Mouse (Mus musculus) heart, embryonic 13.5 days (tissue): ENCODE results near the gene Ttyh2. TPM values are rescaled to one million over a fixed set of nuclear protein-coding genes. Genes with fewer than 3 reads are reported as not detected.

Experiments
- ATAC-seq: fragments of 200-750 bp; cut with Nextera tagmentation; 2 replicates; pipeline ENCODE4 v1.8.0; 2017; ENCODE audit warnings: moderate TSS enrichment; ENCODE audit not compliant: insufficient number of reproducible peaks, low FRiP score, low TSS enrichment; ENCODE audit errors: extremely low read depth
- H3K27ac ChIP-seq: fragments of 300-500 bp; sonication (generic); replicated peaks from 2 replicates; pipeline ENCODE4 v1.5.1; 2015; ENCODE audit warnings: moderate library complexity, mild to moderate bottlenecking, inconsistent platforms
- H3K27me3 ChIP-seq: fragments of 300-500 bp; sonication (generic); replicated peaks from 2 replicates; pipeline ENCODE4 v1.6.1; 2015; ENCODE audit warnings: mild to moderate bottlenecking, inconsistent platforms
- H3K36me3 ChIP-seq: fragments of 300-500 bp; sonication (generic); 2 replicates; pipeline ENCODE4 v1.6.1; 2015; ENCODE audit warnings: mild to moderate bottlenecking, inconsistent platforms
- H3K4me1 ChIP-seq: fragments of 300-500 bp; sonication (generic); 2 replicates; pipeline ENCODE4 v1.6.1; 2015; ENCODE audit warnings: inconsistent platforms
- H3K4me2 ChIP-seq: fragments of 300-500 bp; sonication (generic); 2 replicates; pipeline ENCODE4 v1.6.1; 2015; ENCODE audit warnings: inconsistent platforms, mild to moderate bottlenecking, moderate library complexity
- H3K4me3 ChIP-seq: fragments of 300-500 bp; sonication (generic); 2 replicates; pipeline ENCODE4 v1.5.1; 2015; ENCODE audit warnings: moderate library complexity, mild to moderate bottlenecking, inconsistent platforms
- H3K9ac ChIP-seq: fragments of 300-500 bp; sonication (generic); 2 replicates; pipeline ENCODE4 v1.6.1; 2015; ENCODE audit warnings: inconsistent platforms, mild to moderate bottlenecking, moderate library complexity
- H3K9me3 ChIP-seq: fragments of 300-500 bp; sonication (generic); 2 replicates; pipeline ENCODE4 v1.6.1; 2016; ENCODE audit warnings: inconsistent platforms
- WGBS: fragments of 180-500 bp; shearing (Covaris S2); methylation state at CpG from one replicate; pipeline ENCODE4 v1.1.7; 2015; ENCODE audit warnings: mixed read lengths; 5-methylcytosine and 5-hydroxymethylcytosine counted together
- polyA plus RNA-seq: library from polyadenylated mRNA; unstranded; fragments of >200 nt; fragmentation: Nextera tagmentation; extraction: Ambion mirVana; gene quantifications from 2 replicates; pipeline ENCODE4 v1.2.1, GENCODE M21; 2015

Gene Ttyh2
- polyA plus RNA-seq, 1 experiment from 2014 or later: 7.5 TPM

DNA sequence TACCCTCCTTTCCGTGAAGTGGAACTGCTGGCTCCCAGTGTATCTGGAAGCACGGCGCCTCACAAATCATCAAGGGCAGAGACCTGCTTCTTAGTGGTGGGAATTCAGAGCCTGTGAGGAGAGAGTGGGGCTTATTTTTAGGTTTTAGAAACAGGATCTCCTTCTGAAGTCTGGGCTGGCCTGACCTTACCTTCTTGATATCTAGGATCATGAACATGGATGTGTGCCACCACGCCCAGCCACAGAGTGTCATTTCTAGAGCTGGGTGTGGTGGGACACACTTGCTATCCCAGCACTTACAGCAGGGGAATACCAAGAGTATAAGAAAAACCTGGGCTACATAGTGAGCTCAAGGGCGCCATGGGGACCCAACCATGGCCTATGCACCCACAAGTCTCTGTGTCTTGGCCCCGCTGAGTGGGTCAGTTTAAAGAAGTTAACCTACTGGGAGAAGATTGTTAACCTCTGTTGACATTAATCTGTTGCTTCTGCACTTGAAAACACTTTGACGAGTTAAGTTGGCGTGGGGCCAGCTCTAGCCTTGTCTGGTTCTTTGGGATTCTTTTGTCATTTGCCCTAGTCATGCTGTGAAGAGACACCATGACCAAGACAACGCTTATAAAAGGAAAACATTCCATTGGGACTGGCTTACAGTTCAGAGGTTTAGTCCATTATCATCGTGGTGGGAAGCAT lies 7.9 kb downstream of the Ttyh2 start:
- Histone ChIP-seq H3K4me2 (no peak overlapping the region), H3K4me1 (peaks cover 45% of the 10 kb centered on the region), H3K9ac (no peak overlapping the region), H3K27me3 (no peaks in the 10 kb centered on the region), H3K27ac (no peak overlapping the region), H3K9me3 (no peaks in the 10 kb centered on the region), H3K4me3 (no peak overlapping the region), H3K36me3 (no peaks in the 10 kb centered on the region)
- no peak for ATAC-seq
- 83% methylated on average over 10 of the region's 10 CpGs for WGBS

DNA sequence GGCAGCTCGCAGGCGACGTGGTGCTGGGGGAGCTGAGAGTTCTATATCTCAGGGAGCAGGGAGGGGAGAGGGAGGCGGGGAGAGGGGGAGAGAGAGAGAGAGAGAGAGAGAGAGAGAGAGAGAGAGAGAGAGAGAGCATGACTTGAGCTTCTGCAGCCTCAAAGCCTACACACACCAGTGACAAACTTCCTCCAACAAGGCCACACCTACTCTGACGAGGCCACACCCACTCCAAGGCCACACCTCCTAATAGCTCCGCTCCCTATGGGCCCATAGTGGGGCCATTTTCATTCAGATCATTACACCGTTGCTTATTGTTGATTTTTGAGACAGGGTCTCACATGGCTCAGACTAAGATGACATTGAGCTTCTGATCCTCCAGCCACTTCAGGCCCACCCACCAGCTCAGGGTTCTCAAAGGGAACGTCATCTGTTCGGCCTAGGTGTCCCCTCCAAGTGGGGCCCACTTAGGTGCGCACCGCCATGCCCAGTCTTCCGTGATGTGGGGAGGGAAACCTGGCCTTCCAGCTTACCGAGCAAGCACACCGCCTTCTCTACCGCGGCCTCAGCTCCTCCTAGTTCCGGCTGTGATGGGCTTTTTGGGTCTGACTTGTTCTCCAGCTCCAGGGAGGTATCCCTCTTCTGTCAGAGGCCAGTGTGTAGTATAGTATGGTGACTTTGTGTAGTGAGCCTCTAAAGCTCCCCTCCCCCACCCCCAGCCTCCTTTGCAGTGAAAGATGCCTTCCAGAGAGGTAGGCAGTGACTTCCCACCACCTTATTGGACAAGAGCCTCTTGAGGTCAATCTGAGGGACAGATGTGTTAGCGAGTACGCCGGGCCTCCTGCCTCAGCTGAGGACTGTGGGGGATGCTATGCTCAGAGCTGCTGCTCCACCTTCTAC lies 8.7 kb downstream of the Ttyh2 start:
- peaks cover 43% of the 10 kb centered on the region for H3K4me1 ChIP-seq
- 64% methylated on average over 20 of the region's 20 CpGs for WGBS
- ATAC-seq: no peak
- no peaks in the 10 kb centered on the region for H3K27me3 ChIP-seq
- no peak overlapping the region for H3K4me3 ChIP-seq
- H3K9ac ChIP-seq: peak overlapping the region; percentile 24; the same call in 1 of the 2 replicates
- no peaks in the 10 kb centered on the region for H3K36me3 ChIP-seq
- no peak overlapping the region for H3K27ac ChIP-seq
- H3K4me2 ChIP-seq: no peak overlapping the region
- no peaks in the 10 kb centered on the region for H3K9me3 ChIP-seq

DNA sequence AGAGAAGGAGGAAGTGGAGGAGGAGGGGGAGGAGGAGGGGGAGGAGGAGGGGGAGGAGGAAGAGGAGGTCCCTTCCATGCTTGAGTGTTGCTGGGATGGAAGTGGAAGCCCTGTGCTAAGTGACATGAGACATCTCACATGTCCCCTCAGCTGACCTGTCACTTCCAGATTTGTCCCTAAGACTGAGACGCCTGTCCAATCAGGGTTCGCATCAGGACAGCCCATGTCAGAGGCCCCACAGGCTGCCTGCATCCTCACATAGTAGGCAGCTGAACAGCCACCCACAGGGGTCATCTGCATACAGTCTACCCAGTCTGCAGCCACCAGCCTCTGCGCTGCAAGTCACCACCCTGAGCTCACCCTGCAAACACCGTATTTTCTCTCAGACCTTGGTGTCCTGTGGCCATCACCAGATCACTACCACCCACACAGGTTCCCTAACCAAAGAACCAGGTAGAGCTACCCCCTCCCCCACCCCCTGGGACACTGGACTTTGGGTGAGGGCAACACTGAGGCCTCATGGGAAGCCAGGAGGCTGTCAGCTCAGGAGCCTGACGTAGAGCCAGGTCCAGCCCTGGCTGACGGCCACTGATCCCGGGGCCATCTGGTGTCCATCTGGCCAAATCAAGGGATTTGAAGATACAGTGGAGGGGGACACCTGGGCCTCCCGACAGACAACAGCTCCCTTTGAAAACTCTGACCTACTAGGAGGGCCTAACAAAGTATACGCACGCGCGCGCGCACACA lies 9.6 kb downstream of the Ttyh2 start:
- H3K27me3 ChIP-seq: no peaks in the 10 kb centered on the region
- H3K36me3 ChIP-seq: no peaks in the 10 kb centered on the region
- peak overlapping the region; percentile 24; the same call in 1 of the 2 replicates for H3K9ac ChIP-seq
- H3K4me2 ChIP-seq: no peak overlapping the region
- no peaks in the 10 kb centered on the region for H3K9me3 ChIP-seq
- peaks cover 35% of the 10 kb centered on the region for H3K4me1 ChIP-seq
- ATAC-seq: no peak
- H3K4me3 ChIP-seq: no peak overlapping the region
- H3K27ac ChIP-seq: peak overlapping the region; percentile 15; the same call in 1 of the 2 replicates
- WGBS: 59% methylated on average over 14 of the region's 14 CpGs

DNA sequence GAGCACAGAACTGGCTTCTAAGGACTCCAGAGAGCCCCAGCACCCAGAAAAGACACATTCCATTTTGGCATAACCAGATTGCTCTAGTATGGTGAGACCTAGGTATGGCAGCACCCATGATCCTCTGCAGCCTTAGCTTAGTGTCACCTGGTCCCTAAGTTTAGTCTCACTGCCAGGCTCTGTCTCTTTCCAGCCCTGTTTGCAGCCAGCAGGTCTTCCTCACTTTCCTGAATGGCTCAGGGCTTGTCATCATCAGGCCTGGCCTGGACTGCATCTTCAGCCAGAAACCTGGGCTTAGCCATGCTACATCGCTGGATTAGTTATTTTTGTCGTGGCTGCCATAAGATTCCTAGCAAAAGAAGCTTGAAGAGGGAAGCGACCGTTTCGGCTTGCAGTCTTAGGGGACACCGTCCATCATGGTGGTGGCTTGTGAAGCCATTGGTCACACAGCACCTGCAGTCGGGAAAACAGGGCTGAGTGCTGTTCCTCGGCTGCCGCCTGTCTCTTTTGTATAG lies 10.4 kb downstream of the Ttyh2 start:
- no peak for ATAC-seq
- Histone ChIP-seq H3K9me3 (no peaks in the 10 kb centered on the region), H3K4me2 (no peak overlapping the region), H3K4me3 (no peak overlapping the region), H3K27ac (no peak overlapping the region), H3K27me3 (no peaks in the 10 kb centered on the region), H3K9ac (no peak overlapping the region), H3K4me1 (peaks cover 27% of the 10 kb centered on the region), H3K36me3 (no peaks in the 10 kb centered on the region)
- 65% methylated on average over 9 of the region's 9 CpGs for WGBS

DNA sequence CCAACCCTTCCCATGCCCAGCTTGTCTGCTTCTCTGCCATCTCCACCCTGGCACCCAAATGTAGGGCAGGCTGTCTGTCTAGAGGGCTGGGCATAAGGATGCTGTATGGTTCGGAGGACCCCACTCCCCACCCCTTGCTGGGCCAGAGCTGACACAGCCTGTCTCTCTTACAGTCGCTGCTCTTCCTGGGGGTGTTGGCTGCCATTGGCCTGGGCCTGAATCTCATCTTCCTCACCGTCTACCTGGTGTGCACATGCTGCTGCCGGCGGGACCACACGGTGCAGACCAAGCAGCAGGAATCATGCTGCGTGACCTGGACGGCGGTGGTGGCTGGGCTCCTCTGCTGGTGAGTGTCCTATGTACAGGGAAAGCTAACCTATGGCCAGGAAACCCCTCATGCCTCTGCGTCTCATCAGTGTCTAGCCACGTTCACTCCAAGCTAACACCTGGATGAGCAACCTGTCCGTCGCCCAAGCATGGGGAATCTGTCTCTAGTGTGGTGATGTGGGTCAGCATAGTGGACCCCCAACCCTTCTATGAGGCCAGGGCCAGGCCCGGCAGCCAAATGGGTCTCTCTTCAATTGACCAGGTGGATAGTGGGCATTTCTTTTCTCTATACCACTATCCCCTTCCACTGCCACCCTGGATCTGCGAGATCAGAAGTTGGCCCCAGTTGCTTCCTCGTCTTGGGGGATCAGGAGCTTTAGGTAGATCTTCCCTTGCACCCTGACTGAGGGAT lies 11.2 kb downstream of the Ttyh2 start:
- no peak for ATAC-seq
- Histone ChIP-seq H3K27ac (no peak overlapping the region), H3K4me2 (no peak overlapping the region), H3K27me3 (no peaks in the 10 kb centered on the region), H3K4me3 (no peak overlapping the region), H3K9ac (no peak overlapping the region), H3K36me3 (no peaks in the 10 kb centered on the region), H3K4me1 (peaks cover 21% of the 10 kb centered on the region), H3K9me3 (no peaks in the 10 kb centered on the region)
- 86% methylated on average over 16 of the region's 16 CpGs for WGBS

DNA sequence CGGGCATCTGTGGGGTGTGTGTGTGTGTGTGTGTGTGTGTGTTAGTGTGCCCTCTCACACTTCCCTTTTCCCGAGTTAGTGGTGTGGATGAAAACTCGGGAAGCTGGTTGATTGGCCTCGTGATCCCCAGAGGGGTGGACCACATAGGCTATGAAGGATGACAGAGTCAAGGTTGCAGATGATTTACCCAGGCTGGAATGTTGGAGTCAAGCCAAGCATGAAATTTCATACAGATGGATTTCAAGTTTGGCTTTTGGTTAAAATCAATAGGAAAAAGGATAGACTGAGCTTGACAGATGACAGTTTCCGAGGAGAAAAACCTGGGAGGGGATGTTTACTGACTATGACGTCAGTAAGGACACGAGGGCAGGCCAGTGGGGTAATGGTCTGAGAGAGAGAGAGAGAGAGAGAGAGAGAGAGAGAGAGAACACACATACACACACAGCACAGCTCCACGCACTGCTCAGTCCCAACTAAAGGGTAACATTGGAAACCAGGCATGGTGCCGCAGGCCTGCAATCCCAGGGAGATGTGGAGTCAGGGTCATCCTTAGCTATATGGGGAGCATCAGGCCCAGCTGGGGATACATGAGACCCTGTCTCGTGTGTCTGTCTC lies 12.4 kb downstream of the Ttyh2 start:
- Histone ChIP-seq H3K9ac (no peak overlapping the region), H3K27me3 (no peaks in the 10 kb centered on the region), H3K9me3 (no peaks in the 10 kb centered on the region), H3K4me3 (no peak overlapping the region), H3K27ac (no peak overlapping the region), H3K4me1 (peaks cover 25% of the 10 kb centered on the region), H3K36me3 (no peaks in the 10 kb centered on the region), H3K4me2 (no peak overlapping the region)
- 53% methylated on average over 10 of the region's 10 CpGs for WGBS
- no peak for ATAC-seq

DNA sequence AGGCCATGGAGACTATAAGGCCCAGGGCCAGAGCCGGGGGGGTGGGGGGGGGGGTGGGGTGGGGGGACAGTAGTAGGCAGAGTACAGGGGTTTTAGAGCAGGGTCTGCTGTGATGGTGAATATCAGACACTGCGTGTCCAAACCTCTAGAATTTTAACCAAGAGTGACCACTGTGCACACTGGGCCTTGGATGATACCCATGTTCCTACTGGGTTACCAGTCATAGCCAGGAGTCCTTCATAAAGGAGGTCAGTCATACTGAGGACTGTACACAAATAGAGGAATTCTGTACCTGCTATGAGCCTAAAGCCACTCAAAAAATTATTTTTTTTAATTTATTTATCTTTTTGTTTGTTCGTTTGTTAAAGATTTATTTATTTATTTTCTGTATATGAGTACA lies 13.5 kb downstream of the Ttyh2 start:
- no peak overlapping the region for H3K9ac ChIP-seq
- 78% methylated on average over 3 of the region's 3 CpGs for WGBS
- H3K4me3 ChIP-seq: no peak overlapping the region
- no peak overlapping the region for H3K27ac ChIP-seq
- ATAC-seq: no peak
- no peaks in the 10 kb centered on the region for H3K27me3 ChIP-seq
- no peaks in the 10 kb centered on the region for H3K9me3 ChIP-seq
- H3K4me1 ChIP-seq: peaks cover 25% of the 10 kb centered on the region
- no peak overlapping the region for H3K4me2 ChIP-seq
- no peaks in the 10 kb centered on the region for H3K36me3 ChIP-seq

DNA sequence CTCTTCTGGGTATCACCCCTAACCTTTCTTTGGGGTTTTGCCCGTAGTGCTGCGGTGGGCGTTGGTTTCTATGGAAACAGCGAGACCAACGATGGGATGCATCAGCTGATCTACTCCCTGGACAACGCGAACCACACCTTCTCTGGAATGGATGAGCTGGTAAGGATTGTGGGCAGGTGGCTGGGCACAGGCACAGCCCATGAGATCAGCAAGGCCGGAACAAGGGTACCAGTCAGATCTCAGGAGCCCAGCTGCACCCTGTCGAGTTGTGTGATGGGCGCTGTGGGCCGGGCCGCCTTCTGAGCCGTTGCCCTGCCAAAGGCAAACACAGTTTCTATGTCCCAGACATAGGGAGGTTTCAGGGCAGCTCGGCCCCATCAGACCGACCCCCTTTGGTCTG lies 15.0 kb downstream of the Ttyh2 start:
- no peak overlapping the region for H3K4me3 ChIP-seq
- H3K27ac ChIP-seq: no peak overlapping the region
- ATAC-seq: no peak
- WGBS: 85% methylated on average over 15 of the region's 15 CpGs
- no peaks in the 10 kb centered on the region for H3K36me3 ChIP-seq
- peaks cover 12% of the 10 kb centered on the region for H3K4me1 ChIP-seq
- H3K9ac ChIP-seq: no peak overlapping the region
- H3K4me2 ChIP-seq: no peak overlapping the region
- no peaks in the 10 kb centered on the region for H3K27me3 ChIP-seq
- H3K9me3 ChIP-seq: no peaks in the 10 kb centered on the region

DNA sequence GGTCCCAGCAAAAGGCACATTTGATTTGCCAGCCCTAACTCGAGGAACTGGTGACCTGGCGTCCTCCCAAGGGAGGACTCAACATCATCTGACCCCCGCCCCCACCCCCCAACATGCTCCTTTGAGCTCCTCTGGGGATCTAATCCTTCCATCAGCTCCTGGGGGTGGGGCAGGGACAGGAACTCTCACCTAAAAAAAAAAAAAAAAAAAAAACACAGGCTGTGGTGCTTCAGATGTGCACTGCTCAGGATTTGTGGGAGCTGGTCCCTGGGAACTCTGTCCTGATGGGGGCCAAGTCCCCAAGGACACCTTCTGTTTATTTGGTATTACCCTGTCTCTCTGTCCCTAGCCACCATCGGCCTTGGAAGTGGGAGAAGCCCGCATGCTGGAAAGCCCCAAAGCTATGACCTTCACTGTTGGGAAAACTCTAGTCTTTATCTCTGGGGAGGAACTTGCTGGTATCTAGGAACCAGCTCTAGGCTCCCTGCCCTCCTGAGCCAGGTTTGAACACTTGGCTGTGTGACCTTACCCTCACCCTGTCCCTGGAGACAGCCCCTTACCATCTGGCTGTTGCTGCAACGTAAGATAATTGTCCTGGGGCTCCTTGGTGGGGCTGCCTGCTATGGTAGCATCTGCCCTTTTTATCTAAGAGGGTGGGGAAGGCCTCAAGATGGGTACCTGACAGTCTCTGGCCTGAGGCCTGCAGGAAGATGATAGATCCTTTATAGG lies 16.4 kb downstream of the Ttyh2 start:
- 45% methylated on average over 6 of the region's 6 CpGs for WGBS
- ATAC-seq: no peak
- H3K9ac ChIP-seq: no peak overlapping the region
- peaks cover 2% of the 10 kb centered on the region for H3K36me3 ChIP-seq
- no peak overlapping the region for H3K27ac ChIP-seq
- no peak overlapping the region for H3K4me2 ChIP-seq
- no peaks in the 10 kb centered on the region for H3K9me3 ChIP-seq
- no peak overlapping the region for H3K4me3 ChIP-seq
- H3K4me1 ChIP-seq: peaks cover 4% of the 10 kb centered on the region; the same call in 1 of the 2 replicates
- H3K27me3 ChIP-seq: no peaks in the 10 kb centered on the region

DNA sequence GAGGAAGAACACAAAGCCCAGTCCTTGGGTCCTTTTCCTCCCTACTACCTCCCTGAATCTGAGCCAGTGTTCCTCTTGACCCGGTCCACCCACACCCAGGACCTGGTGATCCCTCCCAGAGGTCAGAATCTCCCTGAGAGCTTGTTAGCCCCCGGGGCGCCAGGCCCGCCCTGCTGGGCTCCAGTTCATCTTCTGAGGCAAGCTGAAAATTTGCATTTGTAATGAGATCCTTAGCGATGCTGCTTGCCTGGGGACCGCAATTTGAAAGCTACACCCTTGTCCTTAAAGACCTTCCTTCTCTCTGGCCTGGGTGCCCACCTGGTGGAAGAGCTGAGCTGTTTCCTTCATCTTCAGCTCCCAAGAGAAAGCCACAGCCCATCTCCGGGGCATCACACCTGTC lies 17.4 kb downstream of the Ttyh2 start:
- Histone ChIP-seq H3K27ac (no peak overlapping the region), H3K9ac (no peak overlapping the region), H3K27me3 (no peaks in the 10 kb centered on the region), H3K4me2 (no peak overlapping the region), H3K4me3 (no peak overlapping the region), H3K9me3 (0 out of 2 replicates have a peak, but pooled peaks cover 2% of the 10 kb centered on the region), H3K4me1 (peaks cover 4% of the 10 kb centered on the region; the same call in 1 of the 2 replicates), H3K36me3 (peaks cover 9% of the 10 kb centered on the region)
- WGBS: 56% methylated on average over 7 of the region's 7 CpGs
- ATAC-seq: no peak
